Mouse (Mus musculus): ENCODE results near the gene Dpm1.

The Dpm1 gene

DNA sequence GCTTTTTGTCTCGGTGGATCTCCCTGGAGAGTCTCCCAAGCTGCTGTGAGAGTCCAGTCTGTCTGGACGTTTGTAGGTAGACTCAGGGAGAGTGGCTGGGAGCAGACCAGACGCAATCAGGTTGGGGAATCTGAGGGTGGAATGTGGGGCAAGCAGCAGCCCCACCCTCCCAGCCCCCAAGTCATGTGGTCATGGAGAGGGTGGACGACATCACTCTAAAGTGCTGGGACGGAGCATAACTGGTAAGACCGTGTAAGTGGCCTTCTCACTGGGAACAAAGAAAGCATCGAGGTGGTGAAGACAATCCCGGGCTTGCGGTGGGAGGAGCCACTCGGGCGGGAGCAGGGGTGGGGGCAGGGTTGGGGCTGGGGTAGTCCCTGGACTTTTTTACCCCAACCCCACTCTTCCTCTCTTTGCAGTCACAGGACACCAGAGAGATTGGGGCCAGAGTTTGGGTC, 68.8 kb downstream of the Dpm1 start:
- no peak for DNase-seq

DNA sequence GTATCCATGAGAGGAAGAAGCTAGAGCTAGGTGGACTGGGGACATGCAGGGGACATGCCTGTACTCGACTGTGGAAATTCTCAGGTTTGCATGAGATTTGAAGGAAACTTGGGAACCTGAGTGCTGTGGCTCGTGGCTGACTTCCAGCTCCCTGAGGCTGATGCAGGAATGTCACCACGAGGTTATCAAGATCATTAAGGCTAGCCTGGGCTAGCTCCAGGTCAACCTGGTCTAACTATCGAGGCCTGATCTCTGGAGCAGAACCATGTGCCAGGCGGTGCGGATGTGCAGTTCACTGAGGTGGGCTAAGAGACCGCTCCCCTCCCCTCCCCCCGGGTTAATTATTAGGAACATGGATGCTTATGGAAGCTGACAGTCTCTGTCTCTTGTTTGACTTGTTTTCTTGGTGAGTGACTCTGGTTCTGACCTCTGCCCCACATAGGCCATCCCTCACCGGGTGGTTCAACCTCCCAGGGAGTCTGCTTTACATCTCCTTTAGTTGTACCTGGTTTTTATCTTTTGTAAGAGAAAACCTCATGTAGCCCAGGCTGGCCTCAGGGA, 69.9 kb downstream of the Dpm1 start:
- no peak for DNase-seq

Data from right cerebral cortex, adult 18-20 months (tissue).